Comparison of ENCODE assay signal across 21 mouse cellular contexts in the genomic region with DNA sequence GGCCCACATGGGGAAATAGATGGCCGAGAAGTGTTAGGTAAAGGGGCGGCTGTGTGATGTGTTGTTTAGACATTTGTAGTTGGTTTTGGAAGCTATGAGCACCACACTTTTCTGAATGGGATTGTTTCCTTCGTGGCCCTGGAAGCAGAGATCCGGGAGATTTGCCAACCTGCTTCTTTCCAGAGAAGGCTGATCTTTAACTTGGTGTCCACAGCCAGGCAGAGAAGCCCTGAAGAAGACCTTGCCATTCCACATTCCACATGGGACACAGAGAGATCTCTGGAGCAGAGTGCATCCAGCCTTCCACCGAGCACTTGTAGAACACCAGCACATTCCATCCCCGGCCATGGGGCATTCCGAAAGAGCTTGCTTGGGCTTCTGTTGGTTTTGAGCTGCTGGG.
DNase-seq lines count a peak whose midpoint lies in the region; ATAC-seq lines count a peak whose summit lies in the region.
"Had no signal": no experiment of that assay in that cellular context is flagged by ENCODE, and none has a peak within 500 bp of the region (broad histone marks: within the 10 kb centered on the region; RNA-seq: fewer than 3 reads in every experiment).

No protein-coding gene starts in this region.

- no peak overlapping the region for H3K9ac ChIP-seq in kidney, embryonic 16.5 days (replicated peaks; ENCODE audit: low read length)
- H3K9ac ChIP-seq: embryonic facial prominence, embryonic 15.5 days; forebrain, postnatal 0 days; hindbrain, embryonic 12.5 days; liver, embryonic 12.5 days; lung, embryonic 14.5 days; midbrain, embryonic 15.5 days; stomach, embryonic 15.5 days had no signal

- no peak overlapping the region for H3K4me2 ChIP-seq in kidney, embryonic 16.5 days (replicated peaks; ENCODE audit: low read depth, low read length)
- H3K4me2 ChIP-seq: embryonic facial prominence, embryonic 15.5 days; hindbrain, embryonic 12.5 days; liver, embryonic 12.5 days; lung, embryonic 14.5 days; midbrain, embryonic 15.5 days; stomach, embryonic 15.5 days had no signal

- ATAC-seq in kidney, embryonic 16.5 days (ENCODE audit: low FRiP score, low TSS enrichment): no peak
- ATAC-seq: forebrain, postnatal 0 days; liver, embryonic 12.5 days; midbrain, embryonic 15.5 days; Patski had no signal

- H3K9me3 ChIP-seq in kidney, embryonic 16.5 days (ENCODE audit: low read length): no peaks in the 10 kb centered on the region
- H3K9me3 ChIP-seq: embryonic facial prominence, embryonic 15.5 days; forebrain, embryonic 10.5 days; hindbrain, embryonic 12.5 days; liver, embryonic 12.5 days; midbrain, embryonic 15.5 days; stomach, embryonic 15.5 days had no signal

- H3K4me1 ChIP-seq in kidney, embryonic 16.5 days (ENCODE audit: insufficient read depth, low read length): no peaks in the 10 kb centered on the region
- H3K4me1 ChIP-seq: embryonic facial prominence, embryonic 15.5 days; forebrain, embryonic 10.5 days; hindbrain, embryonic 12.5 days; liver, embryonic 12.5 days; midbrain, embryonic 15.5 days; stomach, embryonic 15.5 days had no signal

- H3K27ac ChIP-seq in kidney, embryonic 16.5 days (ENCODE audit: low read length): no peak overlapping the region
- H3K27ac ChIP-seq: embryonic facial prominence, embryonic 15.5 days; forebrain, embryonic 10.5 days; hindbrain, embryonic 12.5 days; liver, embryonic 12.5 days; midbrain, embryonic 15.5 days; stomach, embryonic 15.5 days had no signal

- H3K27me3 ChIP-seq in kidney, embryonic 16.5 days (ENCODE audit: insufficient read depth, low read length): no peaks in the 10 kb centered on the region
- H3K27me3 ChIP-seq: embryonic facial prominence, embryonic 15.5 days; hindbrain, embryonic 12.5 days; liver, embryonic 12.5 days; midbrain, embryonic 15.5 days; Patski; stomach, embryonic 15.5 days had no signal

- 95% methylated on average over 7 of the region's 7 CpGs for WGBS in kidney, embryonic 16.5 days

- H3K4me3 ChIP-seq in kidney, embryonic 16.5 days (ENCODE audit: low read length): no peak overlapping the region
- H3K4me3 ChIP-seq: embryonic facial prominence, embryonic 15.5 days; forebrain, embryonic 10.5 days; hindbrain, embryonic 12.5 days; liver, embryonic 12.5 days; midbrain, embryonic 15.5 days; myocyte; stomach, embryonic 15.5 days had no signal

- DNase-seq in adrenal gland, postnatal 10 days: peak; percentile 12
- DNase-seq in adrenal gland, adult 8-10 months: no peak
- DNase-seq in kidney, adult 11 months: peak; percentile 59
- peak; percentile 60 for DNase-seq in lung, postnatal 14 days
- no peak for DNase-seq in lung, postnatal 4 days
- peak; percentile 57 for DNase-seq in testis, postnatal 10 days (ENCODE audit: low spot score)
- DNase-seq in left cerebral cortex, adult 8-10 months (ENCODE audit: low spot score in 2 of 2): no peak
- DNase-seq: cerebellum, adult 2 months; cerebellum, postnatal 36 days; forebrain, postnatal 0 days; lung, embryonic 14.5 days; right cerebral cortex, postnatal 25 days had no signal

- no peaks in the 10 kb centered on the region for H3K36me3 ChIP-seq in kidney, embryonic 16.5 days (ENCODE audit: insufficient read depth, low read length)
- H3K36me3 ChIP-seq: embryonic facial prominence, embryonic 15.5 days; forebrain, embryonic 10.5 days; hindbrain, embryonic 12.5 days; liver, embryonic 12.5 days; midbrain, embryonic 15.5 days; stomach, embryonic 15.5 days had no signal

Comparison
In these comparisons a context has a peak if more than half of its experiments do, and no peak if none do; other contexts are left out.
1. DNase-seq: peak in adrenal gland, postnatal 10 days (single experiment), kidney, adult 11 months (single experiment), lung, postnatal 14 days (single experiment) and testis, postnatal 10 days (single experiment); none in adrenal gland, adult 8-10 months (single experiment), lung, postnatal 4 days (0 of 2) and left cerebral cortex, adult 8-10 months (0 of 2).